Mouse (Mus musculus) lung, adult 2 months (tissue): ENCODE data around the gene Olfr519.

Experiments
- CTCF ChIP-seq: fragments of 200-500 bp; IDR thresholded peaks from 2 replicates; pipeline ENCODE4 v1.5.1; 2011; ENCODE audit warnings: mild to moderate bottlenecking, low read length, control low read depth; ENCODE audit not compliant: insufficient read depth
- POLR2A ChIP-seq: fragments of 200-500 bp; IDR thresholded peaks from 2 replicates; pipeline ENCODE4 v1.6.1; 2011; ENCODE audit warnings: low read depth, mild to moderate bottlenecking, control low read depth, low read length, borderline replicate concordance; ENCODE audit errors: extremely low read depth

- TF ChIP-seq CTCF: no peak
- TF ChIP-seq POLR2A: no peak
Measured at GRCm38 (mm10) chr7:108936591-108936990, 42.4 kb upstream of the Olfr519 start.
